Mouse (Mus musculus): ENCODE measurements around the gene Sbp.

DNA sequence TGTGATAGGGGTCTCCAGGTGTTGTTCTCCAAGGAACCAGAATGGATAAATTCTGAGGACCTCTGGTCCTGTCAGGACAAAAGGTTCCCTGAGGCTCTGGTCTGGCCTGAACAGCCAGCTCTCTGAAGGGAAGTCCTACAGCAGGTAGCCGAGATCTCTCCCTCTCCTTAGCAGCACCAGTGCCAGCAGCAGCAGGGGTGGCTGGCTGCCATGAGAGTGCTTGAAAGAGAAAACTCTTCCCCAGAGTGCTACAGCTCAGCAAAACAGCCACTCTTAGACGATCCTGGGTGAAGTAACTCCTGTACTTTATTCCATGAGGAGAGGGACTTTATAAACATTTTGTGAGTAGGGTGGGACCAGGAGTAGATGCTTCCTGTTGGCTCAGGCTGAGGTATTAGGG, 48.3 kb downstream of the Sbp start:
- TF ChIP-seq POLR2A (IDR thresholded peaks at IDR 0.05; ENCODE audit: insufficient read depth, low read depth, low read length) (no peak), CTCF (IDR thresholded peaks at IDR 0.05) (no peak), EP300 (IDR thresholded peaks at IDR 0.05; ENCODE audit: insufficient read depth, low read depth, low read length) (no peak)
